Mouse (Mus musculus): ENCODE data around the gene Kynu. TPM values are rescaled to one million over a fixed set of nuclear protein-coding genes. Genes with fewer than 3 reads are reported as not detected.

The Kynu gene
- polyA plus RNA-seq, 1 experiment from 2014 or later, result 1.2 TPM

DNA sequence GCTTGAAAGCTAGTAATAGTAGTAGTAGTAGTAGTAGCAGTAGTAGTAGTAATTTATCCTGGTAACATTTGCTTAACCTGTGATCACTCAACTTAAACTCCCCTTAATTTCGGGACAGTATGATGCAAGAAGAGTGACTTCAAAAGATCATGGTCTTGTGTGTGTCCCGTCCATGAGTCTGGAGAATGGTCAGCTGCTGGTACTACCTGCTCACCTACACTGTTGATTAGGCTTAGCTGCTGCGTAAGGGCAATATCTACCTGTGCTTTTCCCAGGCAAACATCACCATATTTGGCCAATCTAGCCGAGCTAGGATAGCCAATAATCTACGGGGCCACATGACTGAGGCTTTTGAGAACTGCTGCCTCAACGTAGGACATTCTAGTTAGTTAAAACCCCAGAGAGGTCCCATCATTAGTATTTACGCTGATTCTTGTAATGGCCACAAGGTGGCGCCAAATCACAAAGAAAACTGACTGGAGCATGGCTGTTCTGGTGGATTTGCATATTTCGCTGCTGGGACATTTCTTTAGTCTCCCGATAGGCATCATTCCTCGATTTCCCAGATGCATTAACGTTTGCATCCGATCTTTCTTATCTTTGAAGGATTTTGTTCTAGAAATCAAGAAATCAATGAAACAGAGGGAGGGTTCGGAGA, 167.4 kb downstream of the Kynu start:
- Histone ChIP-seq H3K9ac (replicated peaks; ENCODE audit: low read length) (no peak overlapping the region), H3K4me1 (ENCODE audit: control insufficient read depth, insufficient read depth, low read length) (no peaks in the 10 kb centered on the region), H3K9me3 (replicated peaks; ENCODE audit: control insufficient read depth, low read length) (no peaks in the 10 kb centered on the region), H3K36me3 (replicated peaks; ENCODE audit: control insufficient read depth, insufficient read depth, low read depth, low read length) (no peaks in the 10 kb centered on the region), H3K27me3 (ENCODE audit: control insufficient read depth, insufficient read depth, low read length) (no peaks in the 10 kb centered on the region), H3K4me3 (ENCODE audit: low read depth, low read length) (no peak overlapping the region), H3K27ac (replicated peaks; ENCODE audit: low read depth, low read length) (no peak overlapping the region), H3K4me2 (ENCODE audit: low read depth, low read length) (peak overlapping the region; percentile 13; the same call in 1 of the 2 replicates)
- WGBS, result 21% methylated on average over 14 of the region's 14 CpGs
- DNase-seq (ENCODE audit: low spot score) (peak; percentile 85), ATAC-seq (replicated peaks; ENCODE audit: insufficient number of reproducible peaks, low FRiP score, low TSS enrichment, low read depth) (peak; percentile 83)

DNA sequence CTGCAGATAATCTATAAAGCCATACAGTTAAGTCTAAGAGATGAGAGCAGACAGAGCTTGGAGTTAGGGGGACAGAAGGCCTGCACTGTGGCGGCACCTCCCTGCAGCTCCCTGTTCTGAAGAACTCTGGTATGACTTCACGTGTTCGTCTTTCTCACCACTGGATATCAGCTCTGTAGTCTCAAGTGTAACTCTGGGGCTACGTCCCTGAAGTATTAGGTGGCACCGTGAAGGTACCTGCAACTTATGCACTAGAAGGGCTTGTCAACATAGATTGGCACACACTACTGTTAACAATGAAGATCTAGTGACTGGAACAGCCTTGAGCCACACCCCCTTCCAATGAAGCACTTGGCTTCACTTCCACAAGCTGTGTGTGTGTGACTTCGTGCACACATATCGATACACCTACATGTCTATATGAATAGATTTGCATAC, 168.0 kb downstream of the Kynu start:
- Histone ChIP-seq H3K4me1 (ENCODE audit: control insufficient read depth, insufficient read depth, low read length) (no peaks in the 10 kb centered on the region), H3K9me3 (replicated peaks; ENCODE audit: control insufficient read depth, low read length) (no peaks in the 10 kb centered on the region), H3K27me3 (ENCODE audit: control insufficient read depth, insufficient read depth, low read length) (no peaks in the 10 kb centered on the region), H3K36me3 (replicated peaks; ENCODE audit: control insufficient read depth, insufficient read depth, low read depth, low read length) (no peaks in the 10 kb centered on the region), H3K4me2 (ENCODE audit: low read depth, low read length) (peak overlapping the region; percentile 13; the same call in 1 of the 2 replicates), H3K9ac (replicated peaks; ENCODE audit: low read length) (no peak overlapping the region), H3K27ac (replicated peaks; ENCODE audit: low read depth, low read length) (no peak overlapping the region), H3K4me3 (ENCODE audit: low read depth, low read length) (no peak overlapping the region)
- ATAC-seq (replicated peaks; ENCODE audit: insufficient number of reproducible peaks, low FRiP score, low TSS enrichment, low read depth) (0 out of 2 replicates have a peak, but pooled peaks have one; percentile 23), DNase-seq (ENCODE audit: low spot score) (no peak)
- WGBS, result 65% methylated on average over 7 of the region's 7 CpGs

DNA sequence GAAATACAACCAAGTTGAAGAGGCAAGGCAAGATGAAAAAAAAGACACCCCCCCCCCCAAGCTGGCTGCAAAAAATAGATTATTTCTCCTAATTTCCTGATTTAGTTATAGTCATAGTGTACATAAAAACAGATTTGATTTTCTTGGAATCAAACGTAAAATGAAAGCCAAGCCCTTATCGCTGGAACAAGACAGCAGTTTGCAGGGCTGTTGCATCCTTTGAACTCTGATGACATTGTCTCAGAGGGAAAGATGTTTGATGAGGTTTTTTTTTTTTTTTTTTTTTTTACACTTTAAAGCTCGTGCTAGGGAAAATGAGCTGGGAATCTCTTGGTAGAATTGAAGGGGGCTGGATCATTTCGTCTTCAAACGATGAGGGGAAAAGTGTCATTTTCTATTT, 172.1 kb downstream of the Kynu start:
- Histone ChIP-seq H3K9me3 (replicated peaks; ENCODE audit: control insufficient read depth, low read length) (no peaks in the 10 kb centered on the region), H3K4me2 (ENCODE audit: low read depth, low read length) (no peak overlapping the region), H3K4me3 (ENCODE audit: low read depth, low read length) (no peak overlapping the region), H3K27ac (replicated peaks; ENCODE audit: low read depth, low read length) (no peak overlapping the region), H3K27me3 (ENCODE audit: control insufficient read depth, insufficient read depth, low read length) (no peaks in the 10 kb centered on the region), H3K36me3 (replicated peaks; ENCODE audit: control insufficient read depth, insufficient read depth, low read depth, low read length) (no peaks in the 10 kb centered on the region), H3K4me1 (ENCODE audit: control insufficient read depth, insufficient read depth, low read length) (no peaks in the 10 kb centered on the region), H3K9ac (replicated peaks; ENCODE audit: low read length) (no peak overlapping the region)
- ATAC-seq (replicated peaks; ENCODE audit: insufficient number of reproducible peaks, low FRiP score, low TSS enrichment, low read depth) (no peak), DNase-seq (ENCODE audit: low spot score) (no peak)
- WGBS, result 76% methylated on average over 5 of the region's 5 CpGs

DNA sequence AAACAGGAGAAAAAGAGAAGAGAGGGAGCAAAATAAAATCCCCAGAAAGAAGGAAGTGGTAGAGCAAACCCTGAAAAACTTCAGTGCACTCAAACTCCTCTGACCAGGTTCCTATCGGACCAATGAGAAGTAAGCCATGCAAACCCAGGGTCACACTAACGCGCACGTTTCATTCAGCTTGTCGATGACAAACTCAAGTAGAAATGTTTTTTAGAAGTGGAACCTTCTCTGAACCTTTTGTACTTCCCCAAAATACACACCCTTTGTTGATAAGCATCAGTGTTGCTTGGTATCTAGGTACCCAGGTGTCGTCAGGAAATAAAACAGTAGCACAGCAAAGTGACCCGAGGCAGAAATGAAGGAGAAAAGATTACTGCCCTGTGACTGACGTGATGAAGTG, 172.6 kb downstream of the Kynu start:
- WGBS, result 84% methylated on average over 8 of the region's 8 CpGs
- ATAC-seq (replicated peaks; ENCODE audit: insufficient number of reproducible peaks, low FRiP score, low TSS enrichment, low read depth) (no peak), DNase-seq (ENCODE audit: low spot score) (no peak)
- Histone ChIP-seq H3K4me1 (ENCODE audit: control insufficient read depth, insufficient read depth, low read length) (no peaks in the 10 kb centered on the region), H3K27me3 (ENCODE audit: control insufficient read depth, insufficient read depth, low read length) (no peaks in the 10 kb centered on the region), H3K4me2 (ENCODE audit: low read depth, low read length) (no peak overlapping the region), H3K9me3 (replicated peaks; ENCODE audit: control insufficient read depth, low read length) (no peaks in the 10 kb centered on the region), H3K9ac (replicated peaks; ENCODE audit: low read length) (no peak overlapping the region), H3K4me3 (ENCODE audit: low read depth, low read length) (no peak overlapping the region), H3K36me3 (replicated peaks; ENCODE audit: control insufficient read depth, insufficient read depth, low read depth, low read length) (no peaks in the 10 kb centered on the region), H3K27ac (replicated peaks; ENCODE audit: low read depth, low read length) (no peak overlapping the region)

DNA sequence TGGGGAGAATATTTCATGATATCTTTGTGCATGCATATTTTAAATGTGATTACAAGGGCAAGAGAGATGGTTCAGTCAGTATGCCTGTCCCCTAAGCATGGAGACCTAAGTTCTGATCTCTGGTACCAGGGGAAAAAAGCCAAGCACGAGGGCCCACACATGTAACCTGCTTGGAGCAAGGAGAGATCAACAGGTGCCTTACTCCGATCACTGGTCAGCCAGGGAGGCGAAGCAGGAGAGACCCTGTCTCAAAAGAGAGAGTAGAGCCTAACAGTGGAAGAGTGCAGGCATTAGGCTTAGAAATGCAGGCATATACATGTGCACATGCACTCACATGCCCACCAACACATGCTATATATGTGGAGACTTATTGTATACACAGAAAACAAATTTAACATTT, 173.7 kb downstream of the Kynu start:
- ATAC-seq (replicated peaks; ENCODE audit: insufficient number of reproducible peaks, low FRiP score, low TSS enrichment, low read depth) (no peak), DNase-seq (ENCODE audit: low spot score) (no peak)
- no peaks in the 10 kb centered on the region for H3K9me3 ChIP-seq (replicated peaks; ENCODE audit: control insufficient read depth, low read length)
- H3K36me3 ChIP-seq (replicated peaks; ENCODE audit: control insufficient read depth, insufficient read depth, low read depth, low read length), result no peaks in the 10 kb centered on the region
- H3K27me3 ChIP-seq (ENCODE audit: control insufficient read depth, insufficient read depth, low read length), result no peaks in the 10 kb centered on the region
- H3K27ac ChIP-seq (replicated peaks; ENCODE audit: low read depth, low read length), result no peak overlapping the region
- WGBS, result 97% methylated on average over 3 of the region's 3 CpGs
- no peaks in the 10 kb centered on the region for H3K4me1 ChIP-seq (ENCODE audit: control insufficient read depth, insufficient read depth, low read length)
- H3K4me2 ChIP-seq (ENCODE audit: low read depth, low read length), result no peak overlapping the region
- no peak overlapping the region for H3K4me3 ChIP-seq (ENCODE audit: low read depth, low read length)
- no peak overlapping the region for H3K9ac ChIP-seq (replicated peaks; ENCODE audit: low read length)

Other genes with a start within 250 kb of the Kynu start
- 0.20 and 0.35 TPM in 2 replicates for gene Arhgap15, start 193.5 kb downstream of the Kynu start, polyA plus RNA-seq (2014; fragmentation: Nextera tagmentation; extraction: Ambion mirVana)

Measured in embryonic facial prominence, embryonic 11.5 days (tissue).